Mouse (Mus musculus) brain, embryonic 18.5 days (tissue): ENCODE results near the gene Med22.
"Not testable (repeated sequence)": the region's sequence is repeated elsewhere in the genome, so short reads cannot be mapped to it uniquely, and the experiment has no call there.

Experiments
- DNase-seq: peaks from one replicate; pipeline ENCODE4 v3.0.0-alpha.2; 2012; ENCODE audit warnings: low read depth, low spot score

The Med22 gene

DNA sequence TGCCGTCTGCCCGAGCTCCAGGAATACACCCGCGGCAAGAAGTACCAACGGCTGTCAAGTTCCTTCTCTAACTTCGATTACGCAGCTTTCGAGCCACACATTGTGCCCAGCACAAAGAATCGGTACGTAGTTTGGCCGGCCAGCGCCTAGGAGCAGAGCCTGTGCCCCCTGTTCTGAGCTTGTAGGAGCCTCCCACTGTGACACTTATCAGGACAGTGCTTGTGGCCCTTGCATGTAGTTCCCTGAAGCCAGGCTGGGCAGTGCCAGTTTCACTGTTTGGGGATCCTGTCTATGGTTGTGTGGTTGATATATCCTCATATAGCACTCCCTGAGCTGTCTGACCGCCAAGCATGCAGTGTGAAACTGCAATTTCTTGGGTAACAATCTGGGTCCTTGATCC is 6.3 kb upstream of the Med22 start:
- no peak for DNase-seq

DNA sequence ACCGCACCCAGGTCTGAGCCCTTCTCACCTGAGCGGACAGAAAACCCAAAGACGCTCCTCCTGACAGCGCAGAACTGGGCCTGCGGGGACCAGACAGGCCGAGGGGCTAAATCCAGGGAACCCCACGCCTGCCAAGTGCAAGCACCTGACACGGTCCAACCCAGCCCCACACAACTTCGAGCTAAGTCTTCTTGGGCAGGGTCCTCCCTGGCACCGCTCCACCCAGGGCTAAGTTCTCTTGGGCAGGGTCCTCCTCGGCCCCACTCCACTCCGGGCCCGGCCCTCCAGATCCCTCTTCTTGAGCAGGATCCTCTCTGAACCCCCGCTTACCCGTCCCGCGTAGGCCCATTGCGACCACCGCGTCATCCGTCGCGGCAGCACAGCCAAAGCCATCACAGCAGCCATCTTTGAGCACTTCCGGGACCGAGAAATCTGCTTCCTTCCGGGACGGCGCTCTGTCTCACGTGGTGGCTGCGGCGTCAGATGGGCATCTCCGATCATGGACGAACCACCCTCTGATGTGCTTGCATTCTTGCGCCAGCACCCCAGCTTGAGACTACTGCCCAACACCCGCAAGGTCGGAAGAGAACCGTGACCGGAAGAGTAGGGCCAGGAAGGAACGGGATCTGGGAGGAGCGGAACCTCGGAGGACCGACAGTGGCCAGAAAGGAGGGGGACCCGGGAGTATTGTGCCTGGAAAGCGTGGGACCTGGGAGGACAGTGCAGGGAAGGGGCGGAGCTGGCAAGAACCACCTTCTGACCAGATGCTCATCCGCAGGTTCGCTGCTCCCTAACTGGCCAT is 5.7 kb upstream of the Med22 start, which contains the start of the genes Surf2 and Surf1:
Surf2 (plus strand) TSS at position 441 of the 802 bp plus-strand sequence.
Surf1 (minus strand) TSS at position 604 of the 802 bp plus-strand sequence.
- DNase-seq: peak; percentile 75

- no peak for DNase-seq
These were observed 3.9 kb upstream of the Med22 start for GRCm38 (mm10) chr2:26914148-26914941.

- no peak for DNase-seq
These were observed 3.1 kb upstream of the Med22 start for GRCm38 (mm10) chr2:26913416-26914147.

GRCm38 (mm10) chr2:26912253-26912770 is 1.8 kb upstream of the Med22 start:
- no peak for DNase-seq

- no peak for DNase-seq
These were observed 703 bp upstream of the Med22 start for GRCm38 (mm10) chr2:26910994-26911765.

DNA sequence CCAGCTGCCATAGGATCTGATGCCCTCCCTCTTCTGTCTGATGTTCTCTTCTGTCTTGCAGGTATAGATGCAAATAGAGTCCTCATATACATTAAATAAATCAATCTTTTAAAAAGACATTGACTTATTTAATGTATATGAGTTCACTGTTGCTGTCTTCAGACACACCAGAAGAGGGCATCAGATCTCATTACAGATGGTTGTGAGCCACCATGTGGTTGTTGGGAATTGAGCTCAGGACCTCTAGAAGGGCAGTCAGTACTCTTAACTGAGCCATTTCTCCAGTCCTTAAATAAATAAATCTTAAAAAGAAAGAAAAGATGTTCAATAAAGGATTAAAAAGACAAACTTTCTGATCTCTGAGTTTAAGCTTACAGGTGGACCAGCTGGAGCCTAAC is 1.1 kb downstream of the Med22 start:
- no peak for DNase-seq

DNA sequence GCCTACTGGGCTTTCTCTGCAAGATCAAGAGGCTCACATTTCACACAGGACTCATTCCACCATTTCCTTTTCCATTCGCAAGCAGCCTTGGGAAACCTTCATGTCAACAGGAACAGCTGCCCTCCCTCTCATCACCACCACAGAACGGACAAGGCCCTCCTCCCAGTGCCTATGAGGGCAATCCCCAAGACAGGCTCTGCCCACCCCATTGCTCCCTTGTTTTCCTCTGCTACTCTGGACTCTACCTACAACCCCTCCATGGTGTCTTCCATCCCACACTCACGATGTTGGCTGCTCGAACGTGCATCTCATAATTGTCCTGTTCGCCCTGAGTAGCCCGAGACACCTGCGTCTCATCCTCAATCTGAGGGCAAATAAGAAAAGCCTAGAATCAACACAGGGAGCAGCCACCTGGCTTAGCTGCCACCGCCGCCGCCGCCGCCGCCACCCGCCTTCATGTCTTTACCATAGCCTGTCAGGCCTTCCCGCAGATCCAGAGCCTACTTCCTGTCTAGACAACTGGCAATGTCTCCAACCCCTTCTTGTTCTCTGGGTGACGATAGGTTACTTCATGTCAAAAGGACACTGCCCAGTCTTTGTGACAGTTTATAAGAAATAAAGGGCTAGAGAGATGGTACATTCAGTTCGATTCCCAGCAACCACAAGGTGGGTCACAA is 1.6 kb downstream of the Med22 start:
- DNase-seq: no peak

- DNase-seq: no peak
These were observed 3.4 kb downstream of the Med22 start for GRCm38 (mm10) chr2:26907109-26907508.

GRCm38 (mm10) chr2:26906431-26906830 is 4.0 kb downstream of the Med22 start:
- no peak for DNase-seq

- DNase-seq: no peak
These were observed 4.5 kb downstream of the Med22 start for GRCm38 (mm10) chr2:26905936-26906335.

- no peak for DNase-seq
These were observed 7.2 kb downstream of the Med22 start for GRCm38 (mm10) chr2:26903311-26903710.

DNA sequence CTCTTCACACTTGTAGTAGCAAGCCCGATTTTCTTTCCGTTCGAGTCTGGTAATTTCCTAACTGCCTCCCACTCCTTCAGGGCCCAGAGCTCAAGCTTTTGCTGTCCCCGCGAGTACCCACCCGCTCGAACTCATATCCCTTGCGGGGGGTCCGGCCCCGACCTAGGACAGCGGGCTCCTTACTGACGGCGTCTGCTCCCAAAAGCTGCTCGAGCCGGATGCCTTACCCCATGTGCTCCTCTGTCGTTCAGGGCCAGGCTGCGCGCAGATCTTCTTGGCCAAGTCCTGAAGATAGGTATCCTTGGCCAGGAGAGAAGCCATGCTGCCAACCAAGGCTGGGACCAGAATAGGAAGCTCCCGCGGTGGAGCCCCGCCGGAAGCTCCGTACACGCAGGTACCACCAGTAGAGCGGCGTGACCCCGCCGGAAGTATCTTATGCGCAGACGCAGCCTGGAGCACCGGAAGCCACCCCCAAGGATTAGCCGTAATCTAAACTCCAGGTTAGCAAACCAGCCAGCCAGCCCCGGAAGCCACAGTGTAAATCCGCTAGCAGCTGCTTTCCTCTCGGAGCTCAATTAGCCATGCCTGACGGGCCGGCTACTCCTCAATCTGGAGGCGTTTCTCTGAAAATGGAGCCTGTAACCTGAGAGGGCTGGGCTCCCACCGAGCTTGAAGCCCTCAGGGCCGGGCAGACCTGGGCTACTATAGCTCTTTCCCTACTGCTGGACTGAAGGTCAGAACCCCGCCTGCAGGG is 7.8 kb downstream of the Med22 start, which contains the start of gene Surf6:
Surf6 (minus strand) TSS at position 413 of the 754 bp plus-strand sequence.
- peak; percentile 95 for DNase-seq

- no peak for DNase-seq
These were observed 8.6 kb downstream of the Med22 start for GRCm38 (mm10) chr2:26901834-26902400.

- no peak for DNase-seq
These were observed 9.7 kb downstream of the Med22 start for GRCm38 (mm10) chr2:26900731-26901130.

DNA sequence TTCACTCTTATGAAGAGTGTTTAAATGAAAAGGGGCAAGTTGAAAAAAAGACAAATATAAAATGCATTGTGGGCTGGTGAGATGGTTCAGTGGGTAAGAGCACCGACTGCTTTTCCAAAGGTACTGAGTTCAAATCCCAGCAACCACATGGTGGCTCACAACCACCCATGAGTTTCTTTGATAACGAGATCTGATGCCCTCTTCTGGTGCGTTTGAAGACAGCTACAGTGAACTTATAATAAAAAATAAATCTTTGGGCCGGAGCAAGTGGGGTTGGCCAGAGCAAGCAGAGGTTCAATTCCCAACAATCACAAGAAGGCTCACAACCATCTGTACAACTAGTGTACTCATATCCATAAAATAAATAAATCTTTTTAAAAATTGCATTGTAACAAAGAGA is 14.6 kb downstream of the Med22 start:
- no peak for DNase-seq

DNA sequence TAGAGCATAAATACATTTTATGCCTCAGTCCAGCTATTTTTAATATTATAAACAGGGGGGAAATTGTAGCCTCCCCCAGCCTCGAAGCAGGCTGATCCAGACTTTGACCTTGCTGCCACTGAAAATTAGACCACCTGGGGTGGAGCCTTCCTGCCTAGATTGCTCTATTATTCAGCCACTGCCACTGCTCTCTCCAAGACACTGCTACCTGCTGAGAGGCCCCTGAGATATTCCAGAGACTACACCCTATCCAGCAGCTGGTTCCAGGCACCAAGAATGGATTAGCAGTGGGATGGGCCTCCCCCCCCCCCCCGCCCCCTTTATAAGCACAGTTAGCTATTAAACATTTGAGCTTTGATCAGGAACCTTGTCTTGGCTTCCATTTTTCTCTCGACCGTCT is 24.3 kb downstream of the Med22 start:
- DNase-seq: not testable (repeated sequence)

GRCm38 (mm10) chr2:26885541-26885940 is 24.9 kb downstream of the Med22 start:
- not testable (repeated sequence) for DNase-seq

- no peak for DNase-seq
These were observed 31.9 kb downstream of the Med22 start for GRCm38 (mm10) chr2:26878571-26878970.
